Mouse (Mus musculus) heart, embryonic 13.5 days (tissue): ENCODE measurements around the gene Strbp. TPM values are rescaled to one million over a fixed set of nuclear protein-coding genes. Genes with fewer than 3 reads are reported as not detected.
A peak's percentile ranks its signal among the peaks of the same experiment; 100 is the strongest.

Source experiments
- ATAC-seq: fragments of 200-750 bp; cut with Nextera tagmentation; 2 replicates; pipeline ENCODE4 v1.8.0; 2017; ENCODE audit warnings: moderate TSS enrichment; ENCODE audit not compliant: insufficient number of reproducible peaks, low FRiP score, low TSS enrichment; ENCODE audit errors: extremely low read depth
- H3K27ac ChIP-seq: fragments of 300-500 bp; sonication (generic); replicated peaks from 2 replicates; pipeline ENCODE4 v1.5.1; 2015; ENCODE audit warnings: moderate library complexity, mild to moderate bottlenecking, inconsistent platforms
- H3K27me3 ChIP-seq: fragments of 300-500 bp; sonication (generic); replicated peaks from 2 replicates; pipeline ENCODE4 v1.6.1; 2015; ENCODE audit warnings: mild to moderate bottlenecking, inconsistent platforms
- H3K36me3 ChIP-seq: fragments of 300-500 bp; sonication (generic); 2 replicates; pipeline ENCODE4 v1.6.1; 2015; ENCODE audit warnings: mild to moderate bottlenecking, inconsistent platforms
- H3K4me1 ChIP-seq: fragments of 300-500 bp; sonication (generic); 2 replicates; pipeline ENCODE4 v1.6.1; 2015; ENCODE audit warnings: inconsistent platforms
- H3K4me2 ChIP-seq: fragments of 300-500 bp; sonication (generic); 2 replicates; pipeline ENCODE4 v1.6.1; 2015; ENCODE audit warnings: inconsistent platforms, mild to moderate bottlenecking, moderate library complexity
- H3K4me3 ChIP-seq: fragments of 300-500 bp; sonication (generic); 2 replicates; pipeline ENCODE4 v1.5.1; 2015; ENCODE audit warnings: moderate library complexity, mild to moderate bottlenecking, inconsistent platforms
- H3K9ac ChIP-seq: fragments of 300-500 bp; sonication (generic); 2 replicates; pipeline ENCODE4 v1.6.1; 2015; ENCODE audit warnings: inconsistent platforms, mild to moderate bottlenecking, moderate library complexity
- H3K9me3 ChIP-seq: fragments of 300-500 bp; sonication (generic); 2 replicates; pipeline ENCODE4 v1.6.1; 2016; ENCODE audit warnings: inconsistent platforms
- WGBS: fragments of 180-500 bp; shearing (Covaris S2); methylation state at CpG from one replicate; pipeline ENCODE4 v1.1.7; 2015; ENCODE audit warnings: mixed read lengths; 5-methylcytosine and 5-hydroxymethylcytosine counted together
- polyA plus RNA-seq: library from polyadenylated mRNA; unstranded; fragments of >200 nt; fragmentation: Nextera tagmentation; extraction: Ambion mirVana; gene quantifications from 2 replicates; pipeline ENCODE4 v1.2.1, GENCODE M21; 2015

Strbp gene
- polyA plus RNA-seq, 1 experiment from 2014 or later, result 20.4 TPM

- H3K9me3 ChIP-seq, result no peaks in the 10 kb centered on the region
- ATAC-seq, result no peak
- 0 out of 2 replicates have a peak, but pooled peaks cover 2% of the 10 kb centered on the region for H3K36me3 ChIP-seq
- WGBS, result 54% methylated on average over 3 of the region's 3 CpGs
- H3K27ac ChIP-seq, result 0 out of 2 replicates have a peak overlapping the region, but pooled peaks have one; percentile 12
- peaks cover 7% of the 10 kb centered on the region for H3K4me1 ChIP-seq
- no peaks in the 10 kb centered on the region for H3K27me3 ChIP-seq
- H3K4me2 ChIP-seq, result no peak overlapping the region
- H3K9ac ChIP-seq, result no peak overlapping the region
- H3K4me3 ChIP-seq, result no peak overlapping the region
Observed at GRCm38 (mm10) chr2:37689064-37689615, 14.5 kb downstream of the Strbp start.

- H3K36me3 ChIP-seq, result no peaks in the 10 kb centered on the region
- no peak for ATAC-seq
- WGBS, result 90% methylated on average over 1 of the region's 1 CpGs
- H3K27ac ChIP-seq, result no peak overlapping the region
- no peak overlapping the region for H3K9ac ChIP-seq
- H3K27me3 ChIP-seq, result no peaks in the 10 kb centered on the region
- no peaks in the 10 kb centered on the region for H3K9me3 ChIP-seq
- no peak overlapping the region for H3K4me3 ChIP-seq
- no peak overlapping the region for H3K4me2 ChIP-seq
- H3K4me1 ChIP-seq, result peaks cover 7% of the 10 kb centered on the region
Observed at GRCm38 (mm10) chr2:37687031-37687430, 16.6 kb downstream of the Strbp start.

- H3K27ac ChIP-seq, result no peak overlapping the region
- WGBS, result 94% methylated on average over 1 of the region's 1 CpGs
- H3K4me2 ChIP-seq, result no peak overlapping the region
- no peaks in the 10 kb centered on the region for H3K36me3 ChIP-seq
- H3K4me1 ChIP-seq, result peaks cover 7% of the 10 kb centered on the region
- H3K27me3 ChIP-seq, result no peaks in the 10 kb centered on the region
- H3K4me3 ChIP-seq, result no peak overlapping the region
- H3K9me3 ChIP-seq, result no peaks in the 10 kb centered on the region
- no peak for ATAC-seq
- no peak overlapping the region for H3K9ac ChIP-seq
Observed at GRCm38 (mm10) chr2:37684864-37685263, 18.8 kb downstream of the Strbp start.

GRCm38 (mm10) chr2:37682197-37682811 lies 21.4 kb downstream of the Strbp start:
- no peak for ATAC-seq
- H3K27ac ChIP-seq, result no peak overlapping the region
- no peaks in the 10 kb centered on the region for H3K27me3 ChIP-seq
- H3K9me3 ChIP-seq, result no peaks in the 10 kb centered on the region
- H3K4me3 ChIP-seq, result no peak overlapping the region
- H3K36me3 ChIP-seq, result no peaks in the 10 kb centered on the region
- H3K4me1 ChIP-seq, result no peaks in the 10 kb centered on the region
- H3K9ac ChIP-seq, result no peak overlapping the region
- no peak overlapping the region for H3K4me2 ChIP-seq
- 91% methylated on average over 7 of the region's 7 CpGs for WGBS

GRCm38 (mm10) chr2:37651086-37651485 lies 52.6 kb downstream of the Strbp start:
- Histone ChIP-seq H3K27me3 (no peaks in the 10 kb centered on the region), H3K9ac (no peak overlapping the region), H3K4me3 (no peak overlapping the region), H3K27ac (no peak overlapping the region), H3K4me2 (no peak overlapping the region), H3K4me1 (no peaks in the 10 kb centered on the region), H3K36me3 (0 out of 2 replicates have a peak, but pooled peaks cover 4% of the 10 kb centered on the region), H3K9me3 (no peaks in the 10 kb centered on the region)
- no peak for ATAC-seq
- 69% methylated on average over 1 of the region's 1 CpGs for WGBS

GRCm38 (mm10) chr2:37649590-37649989 lies 54.1 kb downstream of the Strbp start:
- H3K27ac ChIP-seq, result no peak overlapping the region
- H3K9ac ChIP-seq, result no peak overlapping the region
- H3K4me2 ChIP-seq, result no peak overlapping the region
- H3K36me3 ChIP-seq, result 0 out of 2 replicates have a peak, but pooled peaks cover 7% of the 10 kb centered on the region
- H3K4me1 ChIP-seq, result no peaks in the 10 kb centered on the region
- H3K27me3 ChIP-seq, result no peaks in the 10 kb centered on the region
- no peaks in the 10 kb centered on the region for H3K9me3 ChIP-seq
- H3K4me3 ChIP-seq, result no peak overlapping the region
- no peak for ATAC-seq
- WGBS, result 76% methylated on average over 2 of the region's 2 CpGs

GRCm38 (mm10) chr2:37648966-37649365 lies 54.7 kb downstream of the Strbp start:
- no peaks in the 10 kb centered on the region for H3K9me3 ChIP-seq
- WGBS, result 80% methylated on average over 1 of the region's 1 CpGs
- 0 out of 2 replicates have a peak, but pooled peaks cover 7% of the 10 kb centered on the region for H3K36me3 ChIP-seq
- H3K27ac ChIP-seq, result no peak overlapping the region
- H3K4me2 ChIP-seq, result no peak overlapping the region
- no peak for ATAC-seq
- no peak overlapping the region for H3K9ac ChIP-seq
- no peak overlapping the region for H3K4me3 ChIP-seq
- no peaks in the 10 kb centered on the region for H3K4me1 ChIP-seq
- no peaks in the 10 kb centered on the region for H3K27me3 ChIP-seq

GRCm38 (mm10) chr2:37623343-37623742 lies 80.3 kb downstream of the Strbp start:
- WGBS, result 76% methylated on average over 2 of the region's 2 CpGs
- H3K4me1 ChIP-seq, result peaks cover 3% of the 10 kb centered on the region; the same call in 1 of the 2 replicates
- no peaks in the 10 kb centered on the region for H3K27me3 ChIP-seq
- H3K4me3 ChIP-seq, result no peak overlapping the region
- ATAC-seq, result no peak
- H3K9me3 ChIP-seq, result no peaks in the 10 kb centered on the region
- H3K9ac ChIP-seq, result no peak overlapping the region
- H3K4me2 ChIP-seq, result no peak overlapping the region
- H3K27ac ChIP-seq, result no peak overlapping the region
- peaks cover 28% of the 10 kb centered on the region for H3K36me3 ChIP-seq

- Histone ChIP-seq H3K27me3 (no peaks in the 10 kb centered on the region), H3K4me1 (no peaks in the 10 kb centered on the region), H3K9me3 (no peaks in the 10 kb centered on the region), H3K4me3 (no peak overlapping the region), H3K9ac (no peak overlapping the region), H3K4me2 (no peak overlapping the region), H3K27ac (no peak overlapping the region), H3K36me3 (peaks cover 46% of the 10 kb centered on the region)
- ATAC-seq, result no peak
Observed at GRCm38 (mm10) chr2:37587919-37588318, 115.7 kb downstream of the Strbp start.

- no peaks in the 10 kb centered on the region for H3K27me3 ChIP-seq
- H3K4me1 ChIP-seq, result no peaks in the 10 kb centered on the region; the same call in 1 of the 2 replicates
- no peak overlapping the region for H3K9ac ChIP-seq
- no peaks in the 10 kb centered on the region for H3K9me3 ChIP-seq
- WGBS, result 85% methylated on average over 2 of the region's 2 CpGs
- no peak overlapping the region for H3K27ac ChIP-seq
- ATAC-seq, result no peak
- peaks cover 15% of the 10 kb centered on the region; the same call in 1 of the 2 replicates for H3K36me3 ChIP-seq
- no peak overlapping the region for H3K4me2 ChIP-seq
- H3K4me3 ChIP-seq, result no peak overlapping the region
Observed at GRCm38 (mm10) chr2:37578185-37578584, 125.5 kb downstream of the Strbp start.

GRCm38 (mm10) chr2:37576661-37577060 lies 127.0 kb downstream of the Strbp start:
- Histone ChIP-seq H3K36me3 (peaks cover 18% of the 10 kb centered on the region), H3K4me1 (no peaks in the 10 kb centered on the region; the same call in 1 of the 2 replicates), H3K4me3 (no peak overlapping the region), H3K27ac (no peak overlapping the region), H3K9me3 (no peaks in the 10 kb centered on the region), H3K4me2 (no peak overlapping the region), H3K27me3 (no peaks in the 10 kb centered on the region), H3K9ac (no peak overlapping the region)
- ATAC-seq, result no peak
- WGBS, result 83% methylated on average over 1 of the region's 1 CpGs

- Histone ChIP-seq H3K9ac (no peak overlapping the region), H3K4me1 (peaks cover 22% of the 10 kb centered on the region), H3K4me2 (no peak overlapping the region), H3K36me3 (peaks cover 33% of the 10 kb centered on the region), H3K9me3 (no peaks in the 10 kb centered on the region), H3K27ac (no peak overlapping the region), H3K27me3 (no peaks in the 10 kb centered on the region), H3K4me3 (no peak overlapping the region)
- ATAC-seq, result no peak
- 79% methylated on average over 2 of the region's 2 CpGs for WGBS
Observed at GRCm38 (mm10) chr2:37572141-37572540, 131.5 kb downstream of the Strbp start.
